Mouse (Mus musculus): ENCODE measurements around the gene Kdm4a. TPM values are rescaled to one million over a fixed set of nuclear protein-coding genes. Genes with fewer than 3 reads are reported as not detected.

Kdm4a gene
- polyA plus RNA-seq, 1 experiment from 2014 or later, result 64.8 TPM

DNA sequence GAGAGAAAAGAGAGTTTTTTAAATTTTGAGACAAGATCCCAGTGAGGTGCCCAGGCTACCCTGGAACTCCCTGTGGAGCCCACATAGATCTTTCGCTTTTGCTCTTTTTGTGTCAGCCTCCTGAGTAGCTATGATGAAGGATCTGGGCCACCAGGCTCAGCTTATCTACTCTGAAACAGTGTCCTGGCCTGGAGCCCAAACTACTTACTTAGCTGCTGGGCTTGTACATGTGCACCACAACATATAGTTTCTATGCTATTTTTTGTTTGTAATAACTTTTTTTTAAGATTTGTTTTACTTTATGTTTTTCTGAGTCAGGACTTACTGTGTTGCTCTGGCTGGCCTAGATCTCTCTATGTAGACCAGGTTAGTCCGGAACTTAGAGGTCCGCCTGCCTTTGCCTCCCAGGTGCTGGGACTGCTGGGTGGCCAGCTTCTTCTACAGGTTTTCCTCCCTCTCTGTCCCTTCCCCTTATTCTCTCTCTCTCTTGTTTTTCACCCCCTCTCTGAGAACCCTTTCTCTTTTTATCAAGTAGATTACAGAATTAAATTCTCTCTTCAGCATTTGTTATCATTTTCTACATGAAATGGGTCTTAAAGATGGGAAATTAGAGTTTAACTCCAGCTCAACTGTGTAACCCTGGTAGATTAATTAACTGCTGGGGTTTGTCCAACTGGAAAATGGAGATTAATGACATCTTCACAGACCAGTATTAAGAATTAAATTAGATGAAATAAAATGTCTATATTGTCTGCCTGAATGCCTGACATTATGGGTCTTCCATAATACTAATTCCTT, 74.4 kb downstream of the Kdm4a start:
- no peaks in the 10 kb centered on the region for H3K9me3 ChIP-seq
- no peak overlapping the region for H3K27ac ChIP-seq
- H3K4me2 ChIP-seq (replicated peaks), result no peak overlapping the region
- no peaks in the 10 kb centered on the region for H3K36me3 ChIP-seq
- H3K4me3 ChIP-seq (replicated peaks), result no peak overlapping the region
- no peaks in the 10 kb centered on the region for H3K27me3 ChIP-seq
- 98% methylated on average over 3 of the region's 3 CpGs for WGBS
- H3K4me1 ChIP-seq (replicated peaks), result no peaks in the 10 kb centered on the region
- ATAC-seq, result no peak
- no peak overlapping the region for H3K9ac ChIP-seq (replicated peaks)

DNA sequence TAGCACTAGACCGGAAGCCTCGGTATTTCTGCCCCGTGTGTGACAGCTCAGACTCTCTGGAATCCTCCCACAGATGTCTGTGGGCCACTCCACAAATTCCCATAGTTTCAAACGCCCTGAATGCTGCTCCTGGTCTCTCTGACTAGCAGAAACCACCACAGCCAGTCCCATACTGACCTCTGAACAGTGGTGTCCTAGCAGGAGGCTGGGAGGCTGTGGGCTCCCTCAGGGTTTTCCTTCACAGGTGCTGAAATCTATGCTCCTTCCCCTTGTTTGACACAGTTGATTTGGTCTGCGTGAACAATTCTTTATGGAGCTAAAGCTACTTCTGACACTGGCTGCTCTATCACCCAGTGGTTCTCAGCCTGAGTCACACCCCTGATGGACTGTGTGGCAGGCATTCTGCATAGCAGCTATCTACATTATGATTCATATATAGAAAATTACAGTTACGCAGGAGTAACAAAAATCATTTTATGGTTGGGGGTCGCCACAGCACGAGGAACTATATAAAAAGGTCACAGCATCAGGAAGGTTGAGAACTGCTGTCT, 76.5 kb downstream of the Kdm4a start:
- ATAC-seq, result no peak
- 85% methylated on average over 8 of the region's 8 CpGs for WGBS

DNA sequence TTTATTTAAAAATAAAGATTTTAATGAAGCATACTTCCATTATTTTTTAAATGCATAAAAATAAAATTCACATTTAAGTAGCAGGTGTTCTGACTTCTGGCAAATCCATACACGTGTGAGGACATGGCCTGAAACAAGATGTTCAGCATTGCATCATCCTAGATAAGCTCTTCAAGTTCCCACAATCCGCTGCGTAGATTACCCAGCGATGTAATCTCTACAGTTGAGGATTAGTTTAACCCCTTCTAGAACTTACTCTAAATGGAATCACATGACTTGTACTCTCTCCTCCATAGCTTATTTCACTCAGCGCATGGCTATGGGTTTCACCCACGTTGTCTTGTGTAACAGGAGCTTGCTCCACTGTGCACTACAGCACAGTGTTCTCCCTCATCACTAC, 78.3 kb downstream of the Kdm4a start:
- WGBS, result 87% methylated on average over 6 of the region's 6 CpGs
- no peak overlapping the region for H3K27ac ChIP-seq
- no peak for ATAC-seq

More for the DNA sequence above, 76.5 kb downstream of the Kdm4a start:
- no peak overlapping the region for H3K9ac ChIP-seq (replicated peaks)
- no peak overlapping the region for H3K4me3 ChIP-seq (replicated peaks)
- no peak overlapping the region for H3K27ac ChIP-seq
- H3K4me1 ChIP-seq (replicated peaks), result no peaks in the 10 kb centered on the region
- no peaks in the 10 kb centered on the region for H3K27me3 ChIP-seq
- no peaks in the 10 kb centered on the region for H3K36me3 ChIP-seq
- no peaks in the 10 kb centered on the region for H3K9me3 ChIP-seq
- H3K4me2 ChIP-seq (replicated peaks), result no peak overlapping the region

DNA sequence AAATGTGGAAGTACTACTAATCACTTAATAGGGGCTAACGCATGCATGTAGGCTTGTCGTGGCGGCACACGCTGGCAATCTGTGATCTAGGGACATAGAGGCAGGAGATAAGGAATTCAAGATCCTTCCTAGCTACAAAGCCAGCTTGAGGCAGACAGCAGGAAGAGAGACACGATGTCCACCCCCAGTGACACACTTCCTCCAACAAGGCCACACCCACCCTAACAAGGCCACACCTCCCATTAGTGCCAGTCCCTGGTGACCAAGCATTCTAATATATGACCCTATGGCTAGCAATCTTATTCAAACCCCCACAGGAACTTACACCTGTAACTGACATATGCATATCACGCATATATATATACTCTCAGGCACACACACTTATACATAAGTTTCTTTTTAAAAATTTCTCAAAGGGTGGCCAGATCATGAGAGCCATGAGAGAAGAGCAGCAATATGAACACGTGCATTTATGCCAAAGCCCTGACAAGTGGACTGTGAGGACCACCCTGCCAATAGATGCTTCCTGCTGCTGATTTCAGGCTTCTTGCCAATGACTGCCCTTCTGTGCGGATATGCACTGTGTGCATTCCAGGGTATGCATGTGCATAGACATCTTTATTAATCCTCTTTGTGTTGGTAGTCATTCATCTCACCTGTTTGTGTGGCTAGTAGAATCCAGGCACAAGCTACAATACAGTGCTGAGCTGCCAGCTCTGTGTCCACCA, 80.0 kb downstream of the Kdm4a start:
- Histone ChIP-seq H3K4me3 (replicated peaks) (no peak overlapping the region), H3K4me1 (replicated peaks) (0 out of 2 replicates have a peak, but pooled peaks cover 4% of the 10 kb centered on the region), H3K4me2 (replicated peaks) (no peak overlapping the region), H3K27ac (no peak overlapping the region), H3K27me3 (no peaks in the 10 kb centered on the region), H3K9ac (replicated peaks) (no peak overlapping the region), H3K36me3 (no peaks in the 10 kb centered on the region), H3K9me3 (no peaks in the 10 kb centered on the region)
- 94% methylated on average over 8 of the region's 8 CpGs for WGBS
- ATAC-seq, result no peak

More for the DNA sequence above, 78.3 kb downstream of the Kdm4a start:
- no peak overlapping the region for H3K4me2 ChIP-seq (replicated peaks)
- no peaks in the 10 kb centered on the region for H3K36me3 ChIP-seq
- no peaks in the 10 kb centered on the region for H3K27me3 ChIP-seq
- H3K4me1 ChIP-seq (replicated peaks), result 0 out of 2 replicates have a peak, but pooled peaks cover 4% of the 10 kb centered on the region
- H3K4me3 ChIP-seq (replicated peaks), result no peak overlapping the region
- H3K9ac ChIP-seq (replicated peaks), result no peak overlapping the region
- no peaks in the 10 kb centered on the region for H3K9me3 ChIP-seq

DNA sequence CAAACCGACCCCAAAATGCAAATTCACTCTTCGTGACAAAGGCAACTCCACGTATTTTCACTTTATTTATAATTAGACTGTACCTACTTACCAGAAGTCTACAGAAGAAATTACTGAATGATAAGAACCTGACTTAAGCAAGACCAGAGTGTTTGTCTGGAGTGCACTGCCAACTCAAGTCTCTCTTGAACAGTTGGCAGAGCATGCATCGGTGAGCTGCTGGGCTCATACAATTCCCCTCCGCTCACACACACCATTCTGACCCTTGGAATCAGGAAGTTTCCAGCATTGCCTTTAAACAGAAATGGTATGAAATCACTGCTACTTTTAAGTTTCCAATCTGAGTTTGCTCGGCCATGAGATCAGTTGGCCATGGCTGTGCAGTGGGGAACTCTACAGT, 81.3 kb downstream of the Kdm4a start:
- Histone ChIP-seq H3K27me3 (no peaks in the 10 kb centered on the region), H3K27ac (no peak overlapping the region), H3K4me3 (replicated peaks) (no peak overlapping the region), H3K9ac (replicated peaks) (no peak overlapping the region), H3K36me3 (no peaks in the 10 kb centered on the region; the same call in 1 of the 2 replicates), H3K9me3 (no peaks in the 10 kb centered on the region), H3K4me2 (replicated peaks) (no peak overlapping the region), H3K4me1 (replicated peaks) (0 out of 2 replicates have a peak, but pooled peaks cover 4% of the 10 kb centered on the region)
- 93% methylated on average over 6 of the region's 6 CpGs for WGBS
- no peak for ATAC-seq

DNA sequence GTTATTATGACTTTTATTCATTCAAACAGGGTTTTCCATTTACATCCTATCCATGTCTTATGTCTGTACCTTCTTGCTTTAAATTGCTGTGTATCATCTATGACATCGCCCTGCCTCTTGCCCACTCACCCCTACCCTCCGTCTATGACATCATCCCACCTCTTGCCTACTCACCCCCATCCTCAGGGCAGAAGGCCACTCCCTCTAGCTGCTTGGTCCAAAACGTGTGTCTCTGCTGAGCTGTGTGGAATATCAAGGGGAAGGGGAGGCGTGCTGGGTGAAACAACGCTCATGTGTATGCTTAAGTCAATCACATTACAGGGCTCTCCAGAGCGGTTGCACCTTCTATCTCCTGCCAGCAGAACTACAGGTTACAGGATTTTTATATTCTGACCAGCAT, 83.8 kb downstream of the Kdm4a start:
- Histone ChIP-seq H3K27ac (no peak overlapping the region), H3K36me3 (no peaks in the 10 kb centered on the region; the same call in 1 of the 2 replicates), H3K27me3 (no peaks in the 10 kb centered on the region), H3K9ac (replicated peaks) (no peak overlapping the region), H3K9me3 (no peaks in the 10 kb centered on the region), H3K4me3 (replicated peaks) (no peak overlapping the region), H3K4me2 (replicated peaks) (no peak overlapping the region), H3K4me1 (replicated peaks) (0 out of 2 replicates have a peak, but pooled peaks cover 4% of the 10 kb centered on the region)
- WGBS, result 79% methylated on average over 6 of the region's 6 CpGs
- ATAC-seq, result no peak

DNA sequence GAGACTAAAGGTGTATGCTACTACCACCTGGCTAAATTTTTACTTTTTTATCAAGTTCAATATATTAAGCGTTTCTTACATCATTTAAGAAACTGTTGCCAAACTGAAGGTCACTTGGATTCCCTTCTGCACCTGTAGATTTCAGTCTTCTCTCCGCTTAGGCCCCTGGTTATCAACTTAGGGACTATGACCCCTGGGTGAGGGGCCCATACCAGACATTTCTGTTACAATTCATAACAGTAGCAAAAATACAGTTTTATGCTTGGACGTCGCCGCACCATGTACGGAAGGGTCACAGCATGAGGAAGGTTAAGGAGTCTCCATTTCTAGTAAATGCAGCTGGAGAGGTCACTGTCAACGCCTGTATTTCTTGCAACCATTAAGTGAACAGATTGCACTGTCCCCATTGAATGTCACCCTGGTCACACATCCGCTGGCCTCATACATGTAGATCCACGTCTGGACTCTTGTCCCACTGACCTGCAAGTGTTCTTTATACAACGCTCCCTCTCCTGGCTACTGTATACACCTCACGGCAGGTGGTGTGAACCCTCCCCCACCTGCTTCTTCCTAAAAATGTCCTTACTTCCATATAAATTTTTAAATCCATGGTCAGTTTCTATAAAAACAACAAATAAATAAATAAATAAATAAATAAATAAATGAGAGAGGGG, 86.9 kb downstream of the Kdm4a start:
- Histone ChIP-seq H3K9me3 (no peaks in the 10 kb centered on the region), H3K27me3 (no peaks in the 10 kb centered on the region), H3K4me3 (replicated peaks) (no peak overlapping the region), H3K9ac (replicated peaks) (no peak overlapping the region), H3K4me2 (replicated peaks) (no peak overlapping the region), H3K36me3 (no peaks in the 10 kb centered on the region; the same call in 1 of the 2 replicates), H3K4me1 (replicated peaks) (0 out of 2 replicates have a peak, but pooled peaks cover 4% of the 10 kb centered on the region), H3K27ac (no peak overlapping the region)
- ATAC-seq, result no peak
- 96% methylated on average over 11 of the region's 11 CpGs for WGBS

DNA sequence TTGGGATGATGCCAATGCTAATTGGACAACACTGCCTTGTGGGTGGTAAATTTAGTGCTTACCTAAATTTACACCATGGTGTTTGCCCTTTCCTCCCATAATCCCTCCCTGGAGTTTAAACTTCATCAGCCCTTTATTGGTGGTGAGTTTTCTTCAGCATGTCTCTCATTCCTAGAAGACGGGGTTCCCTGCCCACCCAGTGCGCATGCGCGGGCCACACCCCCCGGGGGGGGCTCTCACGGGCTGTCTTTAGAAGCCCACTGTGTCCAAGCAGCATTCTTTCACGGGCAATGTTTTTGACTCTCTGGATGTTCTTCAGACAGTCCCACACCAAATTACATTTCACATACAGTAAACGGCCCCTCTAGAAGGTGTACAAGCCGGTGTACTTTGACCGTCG, 89.4 kb downstream of the Kdm4a start:
- H3K27me3 ChIP-seq, result no peaks in the 10 kb centered on the region
- no peak for ATAC-seq
- H3K27ac ChIP-seq, result no peak overlapping the region
- 91% methylated on average over 11 of the region's 11 CpGs for WGBS
- no peaks in the 10 kb centered on the region; the same call in 1 of the 2 replicates for H3K36me3 ChIP-seq
- H3K4me3 ChIP-seq (replicated peaks), result no peak overlapping the region
- no peak overlapping the region for H3K9ac ChIP-seq (replicated peaks)
- no peaks in the 10 kb centered on the region for H3K4me1 ChIP-seq (replicated peaks)
- no peak overlapping the region for H3K4me2 ChIP-seq (replicated peaks)
- H3K9me3 ChIP-seq, result no peaks in the 10 kb centered on the region

DNA sequence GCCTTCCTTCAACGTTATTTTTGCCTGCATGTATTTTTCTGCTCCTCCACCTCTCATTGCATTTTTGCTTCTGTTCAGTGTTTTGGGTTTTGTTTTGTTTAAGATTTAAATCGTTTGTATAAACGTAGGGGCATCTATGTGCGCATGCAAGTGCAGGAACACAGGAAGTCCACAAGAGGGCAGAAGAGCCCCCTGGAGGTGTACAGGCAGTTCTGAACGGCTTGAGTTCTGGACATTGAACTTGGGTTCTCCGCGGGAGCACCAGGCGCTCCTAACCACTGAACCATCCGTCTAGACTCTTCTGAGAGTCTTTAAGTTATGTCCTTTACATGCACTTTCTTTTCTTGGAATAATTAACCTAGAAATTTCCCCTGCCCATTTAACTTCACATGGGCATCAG, 89.9 kb downstream of the Kdm4a start:
- Histone ChIP-seq H3K4me2 (replicated peaks) (no peak overlapping the region), H3K4me1 (replicated peaks) (no peaks in the 10 kb centered on the region), H3K27me3 (no peaks in the 10 kb centered on the region), H3K9ac (replicated peaks) (no peak overlapping the region), H3K27ac (no peak overlapping the region), H3K36me3 (no peaks in the 10 kb centered on the region; the same call in 1 of the 2 replicates), H3K4me3 (replicated peaks) (no peak overlapping the region), H3K9me3 (no peaks in the 10 kb centered on the region)
- no peak for ATAC-seq
- 59% methylated on average over 9 of the region's 9 CpGs for WGBS

DNA sequence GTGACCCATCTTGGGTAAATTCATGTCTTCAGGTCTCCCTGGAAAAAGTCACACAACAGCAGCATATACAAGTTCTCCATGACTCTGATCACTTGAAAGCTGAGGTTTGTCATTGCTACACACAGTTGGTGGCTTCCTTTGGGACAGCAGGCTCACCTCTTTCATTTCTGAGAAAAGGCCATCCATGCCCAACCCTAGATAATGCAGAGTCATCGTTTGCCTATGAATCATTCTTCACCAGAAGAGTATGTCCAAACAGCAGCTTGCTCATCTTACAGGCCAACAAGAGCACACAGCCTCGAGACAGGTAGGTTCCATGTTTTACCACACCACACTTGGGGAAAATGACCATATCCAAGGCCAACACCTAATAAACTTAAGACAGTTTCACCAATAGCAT, 91.1 kb downstream of the Kdm4a start:
- 82% methylated on average over 2 of the region's 2 CpGs for WGBS
- Histone ChIP-seq H3K9ac (replicated peaks) (no peak overlapping the region), H3K9me3 (no peaks in the 10 kb centered on the region), H3K4me2 (replicated peaks) (no peak overlapping the region), H3K4me3 (replicated peaks) (no peak overlapping the region), H3K4me1 (replicated peaks) (no peaks in the 10 kb centered on the region), H3K27me3 (no peaks in the 10 kb centered on the region), H3K27ac (no peak overlapping the region), H3K36me3 (no peaks in the 10 kb centered on the region)
- ATAC-seq, result no peak

All from midbrain, embryonic 13.5 days (tissue).